Mouse (Mus musculus) hindbrain, postnatal 0 days (tissue): Measurements from ENCODE around the gene Nap1l4. TPM values are rescaled to one million over a fixed set of nuclear protein-coding genes. Genes with fewer than 3 reads are reported as not detected.
A peak's percentile ranks its signal among the peaks of the same experiment; 100 is the strongest.

Experiments
- ATAC-seq: fragments of 200-750 bp; cut with Nextera tagmentation; 2 replicates; pipeline ENCODE4 v1.8.0; 2017; ENCODE audit warnings: mild to moderate bottlenecking, moderate TSS enrichment, moderate library complexity
- DNase-seq: peaks from one replicate; pipeline ENCODE4 v3.0.0-alpha.2; 2015; ENCODE audit warnings: low spot score
- H3K27ac ChIP-seq: fragments of 300-500 bp; sonication (generic); 2 replicates; pipeline ENCODE4 v1.5.1; 2014; ENCODE audit warnings: mild to moderate bottlenecking
- H3K27me3 ChIP-seq: fragments of 300-500 bp; sonication (generic); 2 replicates; pipeline ENCODE4 v1.6.1; 2014; ENCODE audit warnings: low read length, mixed read lengths; ENCODE audit not compliant: insufficient read depth
- H3K36me3 ChIP-seq: fragments of 300-500 bp; sonication (generic); 2 replicates; pipeline ENCODE4 v1.6.1; 2014; ENCODE audit warnings: low read length, mixed read lengths; ENCODE audit not compliant: insufficient read depth
- H3K4me1 ChIP-seq: fragments of 300-500 bp; sonication (generic); 2 replicates; pipeline ENCODE4 v1.6.1; 2014; ENCODE audit warnings: antibody characterized with exemption, low read length, mixed read lengths; ENCODE audit not compliant: insufficient read depth
- H3K4me2 ChIP-seq: fragments of 300-500 bp; sonication (generic); 2 replicates; pipeline ENCODE4 v1.6.1; 2014; ENCODE audit warnings: low read depth, mild to moderate bottlenecking, low read length, moderate library complexity, mixed read lengths
- H3K4me3 ChIP-seq: fragments of 300-500 bp; sonication (generic); 2 replicates; pipeline ENCODE4 v1.5.1; 2014; ENCODE audit warnings: low read length
- H3K9ac ChIP-seq: fragments of 300-500 bp; sonication (generic); replicated peaks from 2 replicates; pipeline ENCODE4 v1.6.1; 2014; ENCODE audit warnings: mild to moderate bottlenecking, low read length, moderate library complexity, mixed read lengths
- H3K9me3 ChIP-seq: fragments of 300-500 bp; sonication (generic); 2 replicates; pipeline ENCODE4 v1.6.1; 2016; ENCODE audit warnings: low read length, mixed read lengths
- CTCF ChIP-seq: IDR thresholded peaks from 2 replicates; pipeline ENCODE4 v1.5.1; 2016; ENCODE audit warnings: antibody characterized with exemption, control low read depth, low read depth
- WGBS: fragments of 180-500 bp; shearing (Covaris S2); extraction: QIAGEN DNeasy Blood & Tissue Kit; methylation state at CpG from one replicate; pipeline ENCODE4 v1.1.7; 2014; 5-methylcytosine and 5-hydroxymethylcytosine counted together
- polyA plus RNA-seq: library from polyadenylated mRNA; unstranded; fragments of >200 nt; fragmentation: Nextera tagmentation; extraction: Ambion mirVana; gene quantifications from 2 replicates; pipeline ENCODE4 v1.2.1, GENCODE M21; 2015
- total RNA-seq: library from RNA; depleted of rRNA; stranded (reverse); fragments of >200 nt; gene quantifications from 2 replicates; pipeline ENCODE4 v1.2.3, GENCODE M21; 2014

Gene Nap1l4
- total and polyA plus RNA-seq, 2 experiments from 2014 or later, result 140 to 253 TPM

- Histone ChIP-seq H3K4me2 (no peak overlapping the region), H3K27me3 (0 out of 2 replicates have a peak, but pooled peaks cover 4% of the 10 kb centered on the region), H3K27ac (no peak overlapping the region), H3K36me3 (peaks cover 19% of the 10 kb centered on the region), H3K9ac (no peak overlapping the region), H3K9me3 (no peaks in the 10 kb centered on the region), H3K4me1 (no peaks in the 10 kb centered on the region), H3K4me3 (no peak overlapping the region)
- DNase-seq (no peak), ATAC-seq (no peak)
- TF ChIP-seq CTCF, result no peak
- WGBS, result 85% methylated on average over 1 of the region's 1 CpGs
These were observed 39.3 kb downstream of the Nap1l4 start for GRCm38 (mm10) chr7:143509566-143509965.

- H3K9me3 ChIP-seq, result no peaks in the 10 kb centered on the region
- peaks cover 20% of the 10 kb centered on the region for H3K27me3 ChIP-seq
- no peak overlapping the region for H3K27ac ChIP-seq
- no peak for ATAC-seq
- no peaks in the 10 kb centered on the region for H3K36me3 ChIP-seq
- 36% methylated on average over 7 of the region's 7 CpGs for WGBS
- H3K4me3 ChIP-seq, result no peak overlapping the region
- peak; percentile 66 for DNase-seq
- no peak overlapping the region for H3K9ac ChIP-seq
- no peak overlapping the region for H3K4me2 ChIP-seq
- H3K4me1 ChIP-seq, result 0 out of 2 replicates have a peak, but pooled peaks cover 2% of the 10 kb centered on the region
- TF ChIP-seq CTCF, result peak; percentile 85
These were observed 42.2 kb downstream of the Nap1l4 start for GRCm38 (mm10) chr7:143506675-143507074.

DNA sequence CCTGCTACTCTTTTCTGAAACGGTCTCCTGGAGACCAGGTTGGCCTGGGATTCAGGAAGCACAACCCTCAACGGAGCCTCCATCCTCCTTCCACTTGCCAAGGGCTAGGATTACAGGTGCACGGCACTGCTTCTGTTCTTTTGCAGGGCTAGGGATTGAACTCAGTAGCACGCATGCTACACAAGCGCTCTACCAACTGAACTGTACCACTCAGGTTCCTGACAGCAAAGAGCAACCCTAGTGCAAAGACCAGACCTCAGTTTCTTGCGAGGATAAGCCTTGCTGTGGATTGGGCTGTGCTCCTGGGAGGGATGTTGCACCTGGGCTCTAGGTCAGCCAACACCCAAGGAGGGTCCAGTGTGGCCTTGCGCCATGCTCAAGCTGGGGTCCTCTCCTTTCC, 42.6 kb downstream of the Nap1l4 start:
- Histone ChIP-seq H3K27ac (no peak overlapping the region), H3K4me2 (no peak overlapping the region), H3K9ac (no peak overlapping the region), H3K9me3 (no peaks in the 10 kb centered on the region), H3K4me1 (0 out of 2 replicates have a peak, but pooled peaks cover 2% of the 10 kb centered on the region), H3K36me3 (no peaks in the 10 kb centered on the region), H3K4me3 (no peak overlapping the region), H3K27me3 (peaks cover 20% of the 10 kb centered on the region)
- ATAC-seq (no peak), DNase-seq (no peak)
- WGBS, result 67% methylated on average over 7 of the region's 7 CpGs
- TF ChIP-seq CTCF, result no peak

DNA sequence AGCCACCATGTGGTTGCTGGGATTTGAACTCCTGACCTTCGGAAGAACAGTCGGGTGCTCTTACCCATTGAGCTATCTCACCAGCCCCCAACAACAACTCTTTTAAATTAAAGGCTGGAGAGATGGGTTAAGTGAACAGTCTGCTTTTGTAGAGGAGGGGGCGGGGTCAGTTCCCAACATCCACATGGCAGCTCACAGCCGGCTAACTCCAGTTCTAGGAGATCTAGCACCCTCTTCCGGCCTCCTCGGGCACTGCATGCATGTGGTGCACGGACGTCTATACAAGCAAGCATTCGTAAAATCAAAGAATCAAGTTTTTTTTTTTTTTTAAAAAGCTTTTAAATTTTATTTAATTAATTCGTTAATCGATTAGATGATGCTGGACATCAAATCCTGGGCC, 43.1 kb downstream of the Nap1l4 start:
- WGBS, result 34% methylated on average over 11 of the region's 11 CpGs
- H3K36me3 ChIP-seq, result no peaks in the 10 kb centered on the region
- no peak overlapping the region for H3K4me2 ChIP-seq
- DNase-seq (peak; percentile 77), ATAC-seq (no peak)
- H3K4me3 ChIP-seq, result no peak overlapping the region
- no peak overlapping the region for H3K9ac ChIP-seq
- H3K27me3 ChIP-seq, result peaks cover 22% of the 10 kb centered on the region
- H3K4me1 ChIP-seq, result 0 out of 2 replicates have a peak, but pooled peaks cover 2% of the 10 kb centered on the region
- H3K9me3 ChIP-seq, result no peaks in the 10 kb centered on the region
- H3K27ac ChIP-seq, result no peak overlapping the region
- TF ChIP-seq CTCF, result peak; percentile 65

- DNase-seq (no peak), ATAC-seq (no peak)
- Histone ChIP-seq H3K27me3 (peaks cover 26% of the 10 kb centered on the region), H3K27ac (no peak overlapping the region), H3K9ac (no peak overlapping the region), H3K4me2 (no peak overlapping the region), H3K36me3 (no peaks in the 10 kb centered on the region), H3K4me1 (0 out of 2 replicates have a peak, but pooled peaks cover 2% of the 10 kb centered on the region), H3K4me3 (no peak overlapping the region), H3K9me3 (no peaks in the 10 kb centered on the region)
- 85% methylated on average over 2 of the region's 2 CpGs for WGBS
- no peak for TF ChIP-seq CTCF
These were observed 43.5 kb downstream of the Nap1l4 start for GRCm38 (mm10) chr7:143505411-143505810.

DNA sequence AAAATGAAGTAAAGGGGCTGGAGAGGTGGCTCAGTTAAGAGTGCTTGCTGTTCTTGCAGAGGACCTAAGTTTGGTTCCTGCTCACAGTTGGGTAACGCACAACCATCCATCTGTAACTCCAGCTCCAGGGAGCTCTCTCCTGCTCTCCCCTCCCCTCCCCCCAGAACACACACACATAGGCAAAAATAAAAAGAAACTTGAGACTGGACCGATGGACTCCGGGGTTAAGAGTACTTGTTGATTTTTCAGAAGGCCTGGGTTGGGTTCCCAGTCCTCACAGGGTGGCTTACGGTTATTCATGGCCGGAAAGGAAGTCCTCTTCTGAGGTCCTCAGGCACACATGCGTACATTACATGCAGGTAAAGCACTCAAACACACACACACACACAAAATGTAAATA, 45.0 kb downstream of the Nap1l4 start:
- Histone ChIP-seq H3K27me3 (peaks cover 30% of the 10 kb centered on the region), H3K27ac (no peak overlapping the region)

GRCm38 (mm10) chr7:143502418-143503200, 46.3 kb downstream of the Nap1l4 start, which contains the start of gene Phlda2:
Phlda2 (minus strand) TSS chr7:143503150.
- Histone ChIP-seq H3K27me3 (peaks cover 30% of the 10 kb centered on the region), H3K4me2 (peak within 1 kb of the TSS; percentile 70), H3K4me3 (peak within 1 kb of the TSS; percentile 39), H3K9ac (no peak within 1 kb of the TSS; the same call in 1 of the 2 replicates), H3K36me3 (no peaks in the 10 kb centered on the region), H3K9me3 (no peaks in the 10 kb centered on the region), H3K27ac (no peak within 1 kb of the TSS), H3K4me1 (0 out of 2 replicates have a peak, but pooled peaks cover 2% of the 10 kb centered on the region)
- DNase-seq (no peak), ATAC-seq (no peak)
- no peak for TF ChIP-seq CTCF
- 4% methylated on average over 50 of the region's 51 CpGs for WGBS

More for the DNA sequence above, 45.0 kb downstream of the Nap1l4 start:
- Histone ChIP-seq H3K4me3 (no peak overlapping the region), H3K36me3 (no peaks in the 10 kb centered on the region), H3K9ac (no peak overlapping the region), H3K4me2 (no peak overlapping the region), H3K4me1 (0 out of 2 replicates have a peak, but pooled peaks cover 2% of the 10 kb centered on the region), H3K9me3 (no peaks in the 10 kb centered on the region)
- no peak for ATAC-seq
- TF ChIP-seq CTCF, result no peak
- WGBS, result 92% methylated on average over 6 of the region's 6 CpGs
- DNase-seq, result no peak
